8 mouse cellular contexts compared by ENCODE assay signal in genomic region chr4:124709961-124710446, GRCm38 (mm10). TPM values are rescaled to one million over a fixed set of nuclear protein-coding genes. Genes with fewer than 3 reads are reported as not detected.
DNase-seq lines count a peak whose midpoint lies in the region; ATAC-seq and TF ChIP-seq lines count a peak whose summit lies in the region.

No protein-coding gene starts in this region.

- no peak for DNase-seq in layer of hippocampus, adult 2 months (ENCODE audit: low spot score in 2 of 2)
- DNase-seq in layer of hippocampus, postnatal 10 days (ENCODE audit: low spot score in 2 of 2) = no peak
- DNase-seq in embryonic facial prominence, embryonic 11.5 days (ENCODE audit: low spot score) = peak; percentile 70
- DNase-seq in kidney, postnatal 10 days = peak; percentile 57
- DNase-seq in lung, postnatal 4 days = peak; percentile 50 to 52
- DNase-seq in yolk sac, embryonic 10.5 days (ENCODE audit: low spot score) = peak; percentile 67
- DNase-seq in cerebellum, postnatal 25 days = no peak

- peak overlapping the region; percentile 36 for H3K9ac ChIP-seq in embryonic facial prominence, embryonic 11.5 days (replicated peaks; ENCODE audit: low read length)
- peak overlapping the region; percentile 72 for H3K9ac ChIP-seq in heart, embryonic 14.5 days (ENCODE audit: low read length)

- peak overlapping the region; percentile 44 for H3K4me2 ChIP-seq in embryonic facial prominence, embryonic 11.5 days (ENCODE audit: low read depth, low read length)
- peak overlapping the region; percentile 77 for H3K4me2 ChIP-seq in heart, embryonic 14.5 days (ENCODE audit: low read length)

- peaks cover 6% of the 10 kb centered on the region for H3K36me3 ChIP-seq in embryonic facial prominence, embryonic 11.5 days (replicated peaks; ENCODE audit: control insufficient read depth, insufficient read depth, low read depth, low read length)
- H3K36me3 ChIP-seq in heart, embryonic 14.5 days (ENCODE audit: control insufficient read depth, insufficient read depth, low read length) = peaks cover 22% of the 10 kb centered on the region

- TF ChIP-seq CTCF in layer of hippocampus, adult 2 months (conservative IDR thresholded peaks at IDR 0.05) = no peak

- 2% methylated on average over 18 of the region's 18 CpGs for WGBS in embryonic facial prominence, embryonic 11.5 days
- WGBS in heart, embryonic 14.5 days = 6% methylated on average over 18 of the region's 18 CpGs

- no peaks in the 10 kb centered on the region for H3K27me3 ChIP-seq in embryonic facial prominence, embryonic 11.5 days (ENCODE audit: control insufficient read depth, insufficient read depth, low read length)
- H3K27me3 ChIP-seq in heart, embryonic 14.5 days (ENCODE audit: control insufficient read depth, insufficient read depth, low read length) = no peaks in the 10 kb centered on the region

- H3K4me1 ChIP-seq in embryonic facial prominence, embryonic 11.5 days (ENCODE audit: control insufficient read depth, insufficient read depth, low read length) = peaks cover 6% of the 10 kb centered on the region
- H3K4me1 ChIP-seq in heart, embryonic 14.5 days (ENCODE audit: control insufficient read depth in 2 of 2, insufficient read depth in 2 of 2, low read length in 2 of 2) = peaks cover 16 to 32% of the 10 kb centered on the region in 2 experiments

- peak overlapping the region; percentile 61; the same call in 1 of the 2 replicates for H3K27ac ChIP-seq in layer of hippocampus, adult 2 months
- H3K27ac ChIP-seq in embryonic facial prominence, embryonic 11.5 days (replicated peaks; ENCODE audit: low read depth, low read length) = peak overlapping the region; percentile 96
- H3K27ac ChIP-seq in heart, embryonic 14.5 days (replicated peaks in 1 of 2; ENCODE audit: control insufficient read depth in 1 of 2, insufficient read depth in 1 of 2, low read depth in 2 of 2, low read length in 2 of 2) = peak overlapping the region; percentile 60 to 90

- peak overlapping the region; percentile 22; the same call in 1 of the 2 replicates for H3K4me3 ChIP-seq in layer of hippocampus, adult 2 months
- H3K4me3 ChIP-seq in embryonic facial prominence, embryonic 11.5 days (ENCODE audit: low read depth, low read length) = 0 out of 2 replicates have a peak overlapping the region, but pooled peaks have one; percentile 7
- peak overlapping the region; percentile 32 to 34 for H3K4me3 ChIP-seq in heart, embryonic 14.5 days (ENCODE audit: control insufficient read depth in 1 of 2, insufficient read depth in 1 of 2, low read depth in 1 of 2, low read length in 2 of 2)

- H3K9me3 ChIP-seq in embryonic facial prominence, embryonic 11.5 days (replicated peaks; ENCODE audit: control insufficient read depth, low read length) = no peaks in the 10 kb centered on the region
- no peaks in the 10 kb centered on the region for H3K9me3 ChIP-seq in heart, embryonic 14.5 days (ENCODE audit: control insufficient read depth, low read length)

- no peak for ATAC-seq in embryonic facial prominence, embryonic 11.5 days (replicated peaks; ENCODE audit: insufficient number of reproducible peaks, low FRiP score, low TSS enrichment, low read depth)
- ATAC-seq in heart, embryonic 14.5 days (ENCODE audit: insufficient number of reproducible peaks, insufficient read depth, low FRiP score, low read depth) = no peak

RNA-seq across cellular contexts. Expression of gene Sf3a3, which starts 4.6 kb away (rescaled TPM):
- total RNA-seq in layer of hippocampus, adult 2 months (2021) = 10 to 100 TPM; 35.1 to 35.7 TPM
- 10 to 100 TPM; 36.8 to 41.3 TPM for total RNA-seq in layer of hippocampus, postnatal 10 days (2021)
- 236 and 240 TPM in 2 replicates for polyA plus RNA-seq in embryonic facial prominence, embryonic 11.5 days (2014; fragmentation: Nextera tagmentation; extraction: Ambion mirVana)
- 73.4 and 73.5 TPM in 2 replicates for polyA plus RNA-seq in heart, embryonic 14.5 days (2014; fragmentation: Nextera tagmentation; extraction: Ambion mirVana)

RNA-seq across cellular contexts. Expression of gene Fhl3, which starts 9.5 kb away (rescaled TPM):
- 1 to 10 TPM; 1.4 to 1.5 TPM for total RNA-seq in layer of hippocampus, adult 2 months (2021)
- 1 to 10 TPM; 4.3 to 5.0 TPM for total RNA-seq in layer of hippocampus, postnatal 10 days (2021)
- 9.7 and 10.7 TPM in 2 replicates for polyA plus RNA-seq in embryonic facial prominence, embryonic 11.5 days (2014; fragmentation: Nextera tagmentation; extraction: Ambion mirVana)
- polyA plus RNA-seq in heart, embryonic 14.5 days (2014; fragmentation: Nextera tagmentation; extraction: Ambion mirVana) = 6.8 and 7.0 TPM in 2 replicates

RNA-seq across cellular contexts. Expression of gene Utp11, which starts 16.6 kb away (rescaled TPM):
- total RNA-seq in layer of hippocampus, adult 2 months (2021) = 10 to 100 TPM; 16.6 to 18.6 TPM
- total RNA-seq in layer of hippocampus, postnatal 10 days (2021) = 10 to 100 TPM; 17.8 to 18.5 TPM
- polyA plus RNA-seq in embryonic facial prominence, embryonic 11.5 days (2014; fragmentation: Nextera tagmentation; extraction: Ambion mirVana) = 77.1 and 90.3 TPM in 2 replicates
- 38.8 and 42.5 TPM in 2 replicates for polyA plus RNA-seq in heart, embryonic 14.5 days (2014; fragmentation: Nextera tagmentation; extraction: Ambion mirVana)

RNA-seq across cellular contexts. Expression of gene Inpp5b, which starts 31.6 kb away (rescaled TPM):
- 10 to 100 TPM; 43.6 to 51.2 TPM for total RNA-seq in layer of hippocampus, adult 2 months (2021)
- total RNA-seq in layer of hippocampus, postnatal 10 days (2021) = 10 to 100 TPM; 37.8 to 38.9 TPM
- polyA plus RNA-seq in embryonic facial prominence, embryonic 11.5 days (2014; fragmentation: Nextera tagmentation; extraction: Ambion mirVana) = 26.2 and 28.2 TPM in 2 replicates
- 17.3 and 18.6 TPM in 2 replicates for polyA plus RNA-seq in heart, embryonic 14.5 days (2014; fragmentation: Nextera tagmentation; extraction: Ambion mirVana)

RNA-seq across cellular contexts. Expression of gene Pou3f1, which starts 53.4 kb away (rescaled TPM):
- 10 to 100 TPM; 40.5 to 40.7 TPM for total RNA-seq in layer of hippocampus, adult 2 months (2021)
- total RNA-seq in layer of hippocampus, postnatal 10 days (2021) = 10 to 100 TPM; 48.6 to 55.5 TPM
- polyA plus RNA-seq in embryonic facial prominence, embryonic 11.5 days (2014; fragmentation: Nextera tagmentation; extraction: Ambion mirVana) = 2.1 and 3.4 TPM in 2 replicates
- polyA plus RNA-seq in heart, embryonic 14.5 days (2014; fragmentation: Nextera tagmentation; extraction: Ambion mirVana) = 0.19 and 0.20 TPM in 2 replicates

Comparison
In these comparisons a context has a peak if more than half of its experiments do, and no peak if none do; other contexts are left out.
1. DNase-seq: peak in embryonic facial prominence, embryonic 11.5 days (single experiment), kidney, postnatal 10 days (single experiment), lung, postnatal 4 days (2 of 2) and yolk sac, embryonic 10.5 days (single experiment); none in layer of hippocampus, adult 2 months (0 of 2), layer of hippocampus, postnatal 10 days (0 of 2) and cerebellum, postnatal 25 days (0 of 2).
2. Peak in every context shown above with its lines, with median percentiles within 50 percentile points of each other: H3K27ac ChIP-seq and H3K4me3 ChIP-seq.